Mouse (Mus musculus) neural tube, embryonic 14.5 days (tissue): ENCODE data around the gene Tmem97. TPM values are rescaled to one million over a fixed set of nuclear protein-coding genes. Genes with fewer than 3 reads are reported as not detected.
A peak's percentile ranks its signal among the peaks of the same experiment; 100 is the strongest.

Experiments used
- ATAC-seq: fragments of 200-750 bp; cut with Nextera tagmentation; 2 replicates; pipeline ENCODE4 v1.8.0; 2017; ENCODE audit warnings: low read depth, mild to moderate bottlenecking, moderate TSS enrichment, moderate library complexity
- H3K27ac ChIP-seq: fragments of 300-500 bp; sonication (generic); 2 replicates; pipeline ENCODE4 v1.5.1; 2014; ENCODE audit warnings: low read depth, mild to moderate bottlenecking, control low read depth, low read length, moderate library complexity, mixed read lengths
- H3K27me3 ChIP-seq: fragments of 300-500 bp; sonication (generic); 2 replicates; pipeline ENCODE4 v1.6.1; 2014; ENCODE audit warnings: low read length; ENCODE audit not compliant: control insufficient read depth, insufficient read depth
- H3K36me3 ChIP-seq: fragments of 300-500 bp; sonication (generic); 2 replicates; pipeline ENCODE4 v1.6.1; 2014; ENCODE audit warnings: low read length, mixed read lengths; ENCODE audit not compliant: control insufficient read depth, insufficient read depth
- H3K4me1 ChIP-seq: fragments of 300-500 bp; sonication (generic); 2 replicates; pipeline ENCODE4 v1.6.1; 2014; ENCODE audit warnings: low read length; ENCODE audit not compliant: control insufficient read depth, insufficient read depth
- H3K4me2 ChIP-seq: fragments of 300-500 bp; sonication (generic); 2 replicates; pipeline ENCODE4 v1.6.1; 2014; ENCODE audit warnings: mild to moderate bottlenecking, low read depth, low read length, control low read depth
- H3K4me3 ChIP-seq: fragments of 300-500 bp; sonication (generic); 2 replicates; pipeline ENCODE4 v1.5.1; 2014; ENCODE audit warnings: low read depth, low read length, control low read depth, mixed read lengths
- H3K9ac ChIP-seq: fragments of 300-500 bp; sonication (generic); replicated peaks from 2 replicates; pipeline ENCODE4 v1.6.1; 2014; ENCODE audit warnings: low read depth, mild to moderate bottlenecking, control low read depth, low read length, mixed read lengths
- H3K9me3 ChIP-seq: fragments of 300-500 bp; sonication (generic); 2 replicates; pipeline ENCODE4 v1.6.1; 2016; ENCODE audit warnings: low read length; ENCODE audit not compliant: control insufficient read depth
- WGBS: fragments of 180-500 bp; shearing (Covaris S2); extraction: QIAGEN DNeasy Blood & Tissue Kit; methylation state at CpG from one replicate; pipeline ENCODE4 v1.1.7; 2014; 5-methylcytosine and 5-hydroxymethylcytosine counted together
- polyA plus RNA-seq: library from polyadenylated mRNA; unstranded; fragments of >200 nt; fragmentation: Nextera tagmentation; extraction: Ambion mirVana; gene quantifications from 2 replicates; pipeline ENCODE4 v1.2.1, GENCODE M21; 2014

The Tmem97 gene
- polyA plus RNA-seq, 1 experiment from 2014 or later: 43.0 TPM

- Histone ChIP-seq H3K9ac (no peak overlapping the region), H3K4me1 (no peaks in the 10 kb centered on the region), H3K36me3 (no peaks in the 10 kb centered on the region; the same call in 1 of the 2 replicates), H3K27ac (no peak overlapping the region), H3K27me3 (no peaks in the 10 kb centered on the region), H3K9me3 (no peaks in the 10 kb centered on the region), H3K4me2 (no peak overlapping the region), H3K4me3 (no peak overlapping the region)
- peak; percentile 49; the same call in 1 of the 2 replicates for ATAC-seq
- 20% methylated on average over 4 of the region's 4 CpGs for WGBS
Measured at GRCm38 (mm10) chr11:78560447-78560846, 9.9 kb upstream of the Tmem97 start.

- Histone ChIP-seq H3K4me3 (no peak overlapping the region), H3K27ac (no peak overlapping the region), H3K4me1 (no peaks in the 10 kb centered on the region), H3K9me3 (no peaks in the 10 kb centered on the region), H3K27me3 (no peaks in the 10 kb centered on the region), H3K9ac (no peak overlapping the region), H3K36me3 (no peaks in the 10 kb centered on the region), H3K4me2 (no peak overlapping the region)
- 60% methylated on average over 8 of the region's 8 CpGs for WGBS
- no peak for ATAC-seq
Measured at GRCm38 (mm10) chr11:78557241-78557640, 6.7 kb upstream of the Tmem97 start.

GRCm38 (mm10) chr11:78556070-78556469 is 5.5 kb upstream of the Tmem97 start:
- Histone ChIP-seq H3K4me1 (no peaks in the 10 kb centered on the region), H3K27me3 (no peaks in the 10 kb centered on the region), H3K4me3 (no peak overlapping the region), H3K9me3 (no peaks in the 10 kb centered on the region), H3K4me2 (no peak overlapping the region), H3K9ac (no peak overlapping the region), H3K36me3 (no peaks in the 10 kb centered on the region), H3K27ac (no peak overlapping the region)
- 86% methylated on average over 4 of the region's 4 CpGs for WGBS
- no peak for ATAC-seq

GRCm38 (mm10) chr11:78555623-78556022 is 5.0 kb upstream of the Tmem97 start:
- ATAC-seq: no peak
- H3K4me2 ChIP-seq: no peak overlapping the region
- H3K36me3 ChIP-seq: no peaks in the 10 kb centered on the region
- H3K27ac ChIP-seq: no peak overlapping the region
- no peak overlapping the region for H3K4me3 ChIP-seq
- H3K9ac ChIP-seq: no peak overlapping the region
- H3K27me3 ChIP-seq: no peaks in the 10 kb centered on the region
- 84% methylated on average over 3 of the region's 3 CpGs for WGBS
- no peaks in the 10 kb centered on the region for H3K9me3 ChIP-seq
- H3K4me1 ChIP-seq: no peaks in the 10 kb centered on the region

GRCm38 (mm10) chr11:78551059-78551398 is 452 bp upstream of the Tmem97 start:
- H3K4me1 ChIP-seq: peaks cover 12% of the 10 kb centered on the region
- 36% methylated on average over 6 of the region's 6 CpGs for WGBS
- H3K9ac ChIP-seq: peak overlapping the region; percentile 57
- ATAC-seq: peak; percentile 33
- no peaks in the 10 kb centered on the region for H3K27me3 ChIP-seq
- peak overlapping the region; percentile 56 for H3K4me3 ChIP-seq
- peak overlapping the region; percentile 88 for H3K27ac ChIP-seq
- H3K4me2 ChIP-seq: peak overlapping the region; percentile 85
- H3K36me3 ChIP-seq: no peaks in the 10 kb centered on the region
- H3K9me3 ChIP-seq: no peaks in the 10 kb centered on the region

GRCm38 (mm10) chr11:78549491-78549987 is 1.0 kb downstream of the Tmem97 start:
- Histone ChIP-seq H3K27ac (no peak overlapping the region), H3K36me3 (no peaks in the 10 kb centered on the region), H3K27me3 (no peaks in the 10 kb centered on the region), H3K9me3 (no peaks in the 10 kb centered on the region), H3K4me1 (peaks cover 12% of the 10 kb centered on the region), H3K4me3 (peak overlapping the region; percentile 56), H3K9ac (peak overlapping the region; percentile 68; the same call in 1 of the 2 replicates), H3K4me2 (peak overlapping the region; percentile 85)
- ATAC-seq: no peak
- WGBS: 17% methylated on average over 5 of the region's 5 CpGs

GRCm38 (mm10) chr11:78547718-78548460 is 2.7 kb downstream of the Tmem97 start:
- H3K4me3 ChIP-seq: no peak overlapping the region
- ATAC-seq: no peak
- WGBS: 85% methylated on average over 2 of the region's 2 CpGs
- H3K9me3 ChIP-seq: no peaks in the 10 kb centered on the region
- H3K4me2 ChIP-seq: no peak overlapping the region
- no peak overlapping the region for H3K9ac ChIP-seq
- H3K4me1 ChIP-seq: peaks cover 12% of the 10 kb centered on the region
- H3K27me3 ChIP-seq: no peaks in the 10 kb centered on the region
- 0 out of 2 replicates have a peak, but pooled peaks cover 2% of the 10 kb centered on the region for H3K36me3 ChIP-seq
- H3K27ac ChIP-seq: no peak overlapping the region

- Histone ChIP-seq H3K4me3 (no peak overlapping the region), H3K9me3 (no peaks in the 10 kb centered on the region), H3K4me1 (peaks cover 12% of the 10 kb centered on the region), H3K9ac (no peak overlapping the region), H3K27me3 (no peaks in the 10 kb centered on the region), H3K27ac (no peak overlapping the region), H3K36me3 (peaks cover 13% of the 10 kb centered on the region; the same call in 1 of the 2 replicates), H3K4me2 (no peak overlapping the region)
- ATAC-seq: no peak
- 83% methylated on average over 8 of the region's 8 CpGs for WGBS
Measured at GRCm38 (mm10) chr11:78545181-78545580, 5.4 kb downstream of the Tmem97 start.

- Histone ChIP-seq H3K9me3 (no peaks in the 10 kb centered on the region), H3K27me3 (no peaks in the 10 kb centered on the region), H3K4me1 (peaks cover 7% of the 10 kb centered on the region), H3K4me2 (no peak overlapping the region), H3K9ac (no peak overlapping the region), H3K36me3 (peaks cover 13% of the 10 kb centered on the region; the same call in 1 of the 2 replicates), H3K27ac (no peak overlapping the region), H3K4me3 (no peak overlapping the region)
- WGBS: 98% methylated on average over 7 of the region's 7 CpGs
- no peak for ATAC-seq
Measured at GRCm38 (mm10) chr11:78544449-78545111, 6.0 kb downstream of the Tmem97 start.
